Mouse (Mus musculus): ENCODE results near the gene Slc45a2. TPM values are rescaled to one million over a fixed set of nuclear protein-coding genes. Genes with fewer than 3 reads are reported as not detected.
A peak's percentile ranks its signal among the peaks of the same experiment; 100 is the strongest.

Gene Slc45a2
- polyA plus RNA-seq, 1 experiment from 2014 or later = not detected

DNA sequence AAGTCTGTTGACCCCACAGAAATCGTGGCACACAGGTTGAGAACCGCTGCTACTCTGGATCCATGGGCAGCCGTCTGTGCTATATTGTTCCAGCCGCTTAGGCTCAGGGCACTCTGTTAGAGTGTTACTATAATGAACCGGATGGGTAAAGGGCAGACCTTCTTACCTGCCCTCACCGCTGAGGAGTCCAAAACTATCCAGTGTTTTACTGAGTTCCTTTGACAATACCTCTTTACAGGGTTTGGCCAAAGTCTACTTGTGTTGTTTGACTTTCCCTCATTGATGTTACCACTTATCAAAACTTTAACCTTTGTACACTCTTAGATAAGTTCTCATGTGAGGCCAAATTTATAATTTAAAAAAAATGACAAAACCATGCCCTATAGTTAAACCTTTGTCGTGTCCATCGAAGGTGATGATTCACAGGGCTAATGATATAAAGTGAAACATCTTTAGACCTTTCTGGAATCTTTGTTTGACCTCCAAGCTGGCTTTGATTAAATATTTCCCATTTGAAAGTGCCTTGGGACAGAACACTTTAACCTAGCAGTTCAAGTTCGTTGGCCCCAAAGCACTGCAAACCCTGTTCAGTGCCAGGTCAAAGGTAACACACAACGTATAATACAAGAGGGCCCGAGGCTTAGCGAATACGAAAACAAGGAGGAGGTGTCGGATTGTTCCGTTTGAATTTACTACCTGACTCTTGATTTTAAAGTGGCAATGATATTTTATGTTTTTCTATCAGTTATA, 41.1 kb upstream of the Slc45a2 start:
- H3K4me3 ChIP-seq (ENCODE audit: low read depth, low read length) = no peak overlapping the region
- no peak overlapping the region for H3K9ac ChIP-seq
- H3K27me3 ChIP-seq (ENCODE audit: insufficient read depth, low read length) = no peaks in the 10 kb centered on the region
- no peak overlapping the region for H3K4me2 ChIP-seq
- no peak for ATAC-seq (ENCODE audit: insufficient read depth)
- no peak for TF ChIP-seq CTCF (IDR thresholded peaks at IDR 0.05; ENCODE audit: low read depth)
- no peak for DNase-seq
- WGBS = 80% methylated on average over 15 of the region's 15 CpGs
- H3K36me3 ChIP-seq (ENCODE audit: insufficient read depth) = no peaks in the 10 kb centered on the region
- H3K4me1 ChIP-seq (ENCODE audit: insufficient read depth) = no peaks in the 10 kb centered on the region
- H3K9me3 ChIP-seq (ENCODE audit: low read depth, low read length) = no peaks in the 10 kb centered on the region
- H3K27ac ChIP-seq (ENCODE audit: low read depth) = no peak overlapping the region

DNA sequence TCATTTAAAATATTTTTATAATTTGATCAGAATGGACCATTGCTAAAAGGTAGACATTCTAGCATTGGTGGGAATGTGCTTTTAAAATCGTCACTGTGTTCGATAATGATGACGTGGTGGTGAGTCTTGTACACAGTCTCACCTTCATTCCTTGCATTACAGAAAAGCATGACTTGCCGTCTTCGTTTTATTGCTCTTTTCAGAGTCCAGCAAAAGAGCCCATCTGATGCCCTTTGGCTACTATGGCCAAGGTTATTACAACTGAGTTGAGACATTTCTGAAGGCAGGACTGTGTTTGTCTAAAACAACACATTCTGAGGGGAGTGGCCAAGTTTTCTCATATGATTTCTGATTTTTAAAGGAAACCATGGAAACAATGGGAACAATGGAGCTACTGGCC, 40.3 kb upstream of the Slc45a2 start:
- no peak overlapping the region for H3K9ac ChIP-seq
- H3K36me3 ChIP-seq (ENCODE audit: insufficient read depth) = no peaks in the 10 kb centered on the region
- no peak overlapping the region for H3K27ac ChIP-seq (ENCODE audit: low read depth)
- H3K27me3 ChIP-seq (ENCODE audit: insufficient read depth, low read length) = no peaks in the 10 kb centered on the region
- no peak overlapping the region for H3K4me2 ChIP-seq
- 89% methylated on average over 5 of the region's 5 CpGs for whole genome bisulfite sequencing
- H3K4me1 ChIP-seq (ENCODE audit: insufficient read depth) = no peaks in the 10 kb centered on the region
- no peak for DNase-seq
- TF ChIP-seq CTCF (IDR thresholded peaks at IDR 0.05; ENCODE audit: low read depth) = no peak
- H3K4me3 ChIP-seq (ENCODE audit: low read depth, low read length) = no peak overlapping the region
- no peak for ATAC-seq (ENCODE audit: insufficient read depth)
- H3K9me3 ChIP-seq (ENCODE audit: low read depth, low read length) = no peaks in the 10 kb centered on the region

DNA sequence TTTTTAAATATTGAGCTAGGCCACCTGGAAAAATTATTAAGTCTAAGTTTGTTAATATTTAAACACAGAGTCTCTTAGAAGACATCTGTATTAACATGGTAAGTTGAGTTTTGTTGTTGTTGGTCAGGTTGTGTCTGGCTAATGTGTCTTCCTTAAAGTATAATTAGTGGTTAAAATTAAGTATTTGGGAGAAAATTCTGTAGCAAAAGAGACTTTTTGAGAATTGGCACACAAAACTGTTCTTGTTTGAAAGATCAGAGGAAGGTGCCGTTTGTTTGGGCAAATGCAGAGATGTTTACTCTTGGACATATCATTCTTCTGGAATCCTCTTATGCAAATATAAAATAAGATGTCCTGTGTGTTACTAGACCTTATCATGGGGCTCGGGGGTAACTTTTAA, 37.9 kb upstream of the Slc45a2 start:
- ATAC-seq (ENCODE audit: insufficient read depth) (no peak), DNase-seq (no peak)
- 70% methylated on average over 2 of the region's 2 CpGs for WGBS
- Histone ChIP-seq H3K36me3 (ENCODE audit: insufficient read depth) (no peaks in the 10 kb centered on the region), H3K4me3 (ENCODE audit: low read depth, low read length) (no peak overlapping the region), H3K4me2 (no peak overlapping the region), H3K27ac (ENCODE audit: low read depth) (no peak overlapping the region), H3K9ac (no peak overlapping the region), H3K4me1 (ENCODE audit: insufficient read depth) (no peaks in the 10 kb centered on the region), H3K27me3 (ENCODE audit: insufficient read depth, low read length) (no peaks in the 10 kb centered on the region), H3K9me3 (ENCODE audit: low read depth, low read length) (no peaks in the 10 kb centered on the region)
- TF ChIP-seq CTCF (IDR thresholded peaks at IDR 0.05; ENCODE audit: low read depth) = no peak

DNA sequence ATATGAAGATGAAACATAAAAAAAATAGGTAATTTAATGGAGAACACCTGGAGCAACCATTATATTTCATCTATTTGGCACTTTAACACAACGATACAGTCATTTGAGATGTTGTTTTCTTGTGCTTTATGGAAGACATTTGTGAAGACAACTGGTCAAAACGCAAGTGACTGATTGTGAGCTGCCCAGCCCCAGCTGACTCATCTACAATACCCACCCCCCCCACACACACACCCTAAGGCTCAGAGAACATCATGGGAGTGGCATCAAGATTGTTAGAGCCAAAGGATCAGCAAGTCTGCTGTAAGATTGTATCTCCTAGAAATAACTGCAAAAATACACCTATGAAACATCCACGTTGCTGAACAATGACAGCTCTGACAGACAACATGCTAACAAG, 31.1 kb upstream of the Slc45a2 start:
- H3K4me3 ChIP-seq (ENCODE audit: low read depth, low read length) = no peak overlapping the region
- H3K4me1 ChIP-seq (ENCODE audit: insufficient read depth) = no peaks in the 10 kb centered on the region
- H3K27me3 ChIP-seq (ENCODE audit: insufficient read depth, low read length) = no peaks in the 10 kb centered on the region
- ATAC-seq (ENCODE audit: insufficient read depth) = no peak
- TF ChIP-seq CTCF (IDR thresholded peaks at IDR 0.05; ENCODE audit: low read depth) = no peak
- H3K36me3 ChIP-seq (ENCODE audit: insufficient read depth) = no peaks in the 10 kb centered on the region
- no peak overlapping the region for H3K9ac ChIP-seq
- WGBS = 77% methylated on average over 3 of the region's 3 CpGs
- H3K9me3 ChIP-seq (ENCODE audit: low read depth, low read length) = no peaks in the 10 kb centered on the region
- no peak overlapping the region for H3K4me2 ChIP-seq
- no peak for DNase-seq
- H3K27ac ChIP-seq (ENCODE audit: low read depth) = no peak overlapping the region

DNA sequence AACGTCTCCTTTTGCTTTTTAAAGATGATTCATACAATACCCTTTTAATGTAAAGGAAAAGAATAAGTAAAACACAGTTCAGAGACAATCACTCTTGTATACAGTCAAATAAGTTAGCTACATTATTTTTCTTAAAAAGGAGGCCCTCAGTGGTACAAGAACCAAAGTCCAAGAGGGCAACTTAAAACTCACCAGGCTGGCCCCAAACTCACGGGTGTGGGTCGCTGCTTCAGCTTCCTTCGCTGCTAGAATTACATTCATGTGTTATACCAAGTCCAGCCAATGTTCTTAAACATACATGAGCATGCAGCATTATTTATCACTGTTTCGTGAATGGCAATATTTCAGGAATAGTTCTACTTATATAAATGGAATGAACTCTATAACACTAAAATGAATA, 29.7 kb upstream of the Slc45a2 start:
- 81% methylated on average over 5 of the region's 5 CpGs for whole genome bisulfite sequencing
- no peaks in the 10 kb centered on the region for H3K9me3 ChIP-seq (ENCODE audit: low read depth, low read length)
- no peak overlapping the region for H3K4me3 ChIP-seq (ENCODE audit: low read depth, low read length)
- H3K27ac ChIP-seq (ENCODE audit: low read depth) = no peak overlapping the region
- no peak for DNase-seq
- no peaks in the 10 kb centered on the region for H3K4me1 ChIP-seq (ENCODE audit: insufficient read depth)
- no peaks in the 10 kb centered on the region for H3K27me3 ChIP-seq (ENCODE audit: insufficient read depth, low read length)
- H3K4me2 ChIP-seq = no peak overlapping the region
- ATAC-seq (ENCODE audit: insufficient read depth) = no peak
- no peaks in the 10 kb centered on the region for H3K36me3 ChIP-seq (ENCODE audit: insufficient read depth)
- TF ChIP-seq CTCF (IDR thresholded peaks at IDR 0.05; ENCODE audit: low read depth) = no peak
- H3K9ac ChIP-seq = no peak overlapping the region

DNA sequence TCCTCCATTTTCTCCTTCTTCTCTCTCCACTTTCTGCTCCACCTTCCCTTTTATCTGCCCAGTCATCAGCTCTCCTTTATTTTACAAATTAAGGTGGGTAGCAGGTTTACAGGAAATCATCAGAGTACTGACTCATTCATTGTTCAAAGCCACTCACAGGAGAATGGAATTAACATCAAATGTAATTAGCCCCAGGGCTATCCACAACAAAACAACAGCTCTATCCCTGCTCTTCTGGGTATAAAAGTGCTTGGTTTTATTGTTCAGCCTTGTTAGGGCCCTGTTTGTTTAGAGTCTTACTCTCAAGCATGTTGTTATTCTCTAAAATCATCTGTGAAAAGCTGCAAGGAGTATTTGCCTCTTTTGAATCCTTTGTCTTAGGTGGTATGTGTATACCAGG, 23.4 kb upstream of the Slc45a2 start:
- no peak for ATAC-seq (ENCODE audit: insufficient read depth)
- Histone ChIP-seq H3K9me3 (ENCODE audit: low read depth, low read length) (no peaks in the 10 kb centered on the region), H3K4me1 (ENCODE audit: insufficient read depth) (no peaks in the 10 kb centered on the region), H3K27ac (ENCODE audit: low read depth) (no peak overlapping the region), H3K9ac (no peak overlapping the region), H3K27me3 (ENCODE audit: insufficient read depth, low read length) (no peaks in the 10 kb centered on the region), H3K36me3 (ENCODE audit: insufficient read depth) (no peaks in the 10 kb centered on the region), H3K4me3 (ENCODE audit: low read depth, low read length) (no peak overlapping the region), H3K4me2 (no peak overlapping the region)
- no peak for DNase-seq
- TF ChIP-seq CTCF (IDR thresholded peaks at IDR 0.05; ENCODE audit: low read depth) = no peak

DNA sequence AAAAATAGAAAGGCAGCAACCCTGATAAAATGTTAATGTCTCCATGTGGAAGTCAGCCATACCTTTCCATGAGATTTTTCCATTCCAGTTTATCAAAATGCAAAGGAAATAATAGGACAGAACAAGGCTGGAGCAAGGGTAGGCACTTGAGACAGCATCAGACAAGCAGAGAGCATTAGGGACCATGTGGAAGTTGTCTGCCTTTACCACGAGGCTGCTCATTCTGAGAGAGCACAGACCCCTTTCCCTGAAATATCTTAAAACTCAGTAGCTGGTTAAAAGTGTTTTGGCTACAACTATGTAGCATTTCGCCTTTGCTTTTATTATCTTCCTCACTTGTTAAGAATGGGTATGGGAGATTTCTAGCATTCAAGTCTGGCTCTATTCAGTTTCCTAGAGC, 19.8 kb upstream of the Slc45a2 start:
- Histone ChIP-seq H3K4me2 (peak overlapping the region; percentile 81), H3K9me3 (ENCODE audit: low read depth, low read length) (no peaks in the 10 kb centered on the region), H3K9ac (no peak overlapping the region), H3K27ac (ENCODE audit: low read depth) (no peak overlapping the region), H3K4me3 (ENCODE audit: low read depth, low read length) (peak overlapping the region; percentile 69), H3K27me3 (ENCODE audit: insufficient read depth, low read length) (no peaks in the 10 kb centered on the region), H3K4me1 (ENCODE audit: insufficient read depth) (no peaks in the 10 kb centered on the region), H3K36me3 (ENCODE audit: insufficient read depth) (no peaks in the 10 kb centered on the region)
- no peak for TF ChIP-seq CTCF (IDR thresholded peaks at IDR 0.05; ENCODE audit: low read depth)
- no peak for DNase-seq
- 51% methylated on average over 2 of the region's 2 CpGs for WGBS
- no peak for ATAC-seq (ENCODE audit: insufficient read depth)
